Mouse (Mus musculus): ENCODE results near the gene Npepl1.

The Npepl1 gene

DNA sequence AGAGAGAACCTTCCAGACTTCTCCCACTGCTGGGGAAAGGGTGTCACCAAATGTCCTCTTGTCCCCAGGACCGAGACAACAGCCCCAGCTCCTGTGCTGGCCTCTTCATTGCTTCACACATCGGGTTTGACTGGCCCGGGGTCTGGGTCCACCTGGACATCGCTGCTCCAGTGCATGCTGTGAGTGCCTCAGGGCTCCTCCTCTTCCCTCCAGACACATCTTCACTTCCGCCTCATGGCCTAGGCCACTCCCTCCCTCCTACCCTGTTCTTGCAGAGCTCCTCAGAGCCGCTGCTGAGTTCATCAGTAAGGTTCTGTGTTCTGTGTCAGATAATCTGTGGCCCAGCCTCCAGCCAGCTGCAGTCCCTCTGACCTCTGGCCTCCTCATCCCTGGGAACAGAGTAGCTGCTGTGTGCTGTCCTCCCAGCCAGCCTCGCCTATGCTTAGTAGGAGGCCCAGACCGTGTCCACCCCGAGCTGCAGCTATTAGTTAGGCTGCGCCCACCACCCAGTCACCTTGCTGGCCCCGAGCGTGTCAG, 11.3 kb downstream of the Npepl1 start:
- DNase-seq (ENCODE audit: low read depth, low spot score), result no peak
- no peaks in the 10 kb centered on the region for H3K27me3 ChIP-seq (ENCODE audit: control insufficient read depth, insufficient read depth, low read length, poor library complexity, severe bottlenecking)
- peaks cover 9% of the 10 kb centered on the region for H3K36me3 ChIP-seq (ENCODE audit: control insufficient read depth, insufficient read depth, low read length, poor library complexity, severe bottlenecking)

DNA sequence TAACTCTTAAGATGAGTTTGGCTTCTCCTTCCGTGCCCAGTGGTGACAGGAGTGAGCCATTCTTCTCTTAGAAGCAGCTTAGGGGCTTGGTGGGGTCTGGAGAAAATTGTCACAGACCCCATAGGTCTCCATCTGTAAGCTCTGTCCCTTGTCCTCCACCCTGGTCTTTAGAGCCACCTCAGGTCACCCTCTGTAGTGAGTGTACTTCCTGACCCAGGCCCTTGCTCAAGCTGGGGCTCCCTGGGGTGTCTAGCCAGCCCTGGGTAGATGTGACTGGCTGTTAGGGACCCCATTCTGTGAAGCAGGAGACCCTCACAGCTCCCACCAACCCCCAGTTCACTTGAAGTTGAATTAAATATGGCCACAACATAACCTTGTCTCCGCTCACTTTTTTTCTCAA, 12.2 kb downstream of the Npepl1 start:
- Histone ChIP-seq H3K36me3 (ENCODE audit: control insufficient read depth, insufficient read depth, low read length, poor library complexity, severe bottlenecking) (peaks cover 9% of the 10 kb centered on the region), H3K27me3 (ENCODE audit: control insufficient read depth, insufficient read depth, low read length, poor library complexity, severe bottlenecking) (no peaks in the 10 kb centered on the region)
- no peak for DNase-seq (ENCODE audit: low read depth, low spot score)

DNA sequence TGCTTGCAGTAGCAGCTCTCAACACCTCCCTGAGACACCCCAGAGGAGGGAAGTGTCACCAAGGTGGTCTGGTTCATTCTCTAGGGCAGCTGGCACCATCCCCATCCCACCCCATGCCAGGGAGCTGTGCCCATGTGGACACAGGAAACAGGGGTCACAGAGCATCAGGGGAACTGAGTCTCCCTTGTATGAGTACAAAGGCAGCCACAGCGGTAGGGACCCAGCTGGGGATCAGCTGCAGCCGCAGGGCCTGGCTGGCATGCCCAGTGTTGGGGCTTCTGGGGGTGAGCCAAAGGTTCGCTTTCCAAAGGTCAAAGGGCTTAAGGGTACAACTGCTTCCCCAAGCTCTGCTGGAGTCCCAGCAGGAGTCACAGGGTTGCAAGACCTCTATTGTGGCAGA, 13.6 kb downstream of the Npepl1 start:
- no peaks in the 10 kb centered on the region for H3K27me3 ChIP-seq (ENCODE audit: control insufficient read depth, insufficient read depth, low read length, poor library complexity, severe bottlenecking)
- H3K36me3 ChIP-seq (ENCODE audit: control insufficient read depth, insufficient read depth, low read length, poor library complexity, severe bottlenecking), result peaks cover 4% of the 10 kb centered on the region; the same call in 1 of the 2 replicates
- DNase-seq (ENCODE audit: low read depth, low spot score), result no peak

- H3K27me3 ChIP-seq (ENCODE audit: control insufficient read depth, insufficient read depth, low read length, poor library complexity, severe bottlenecking), result no peaks in the 10 kb centered on the region
- no peak for DNase-seq (ENCODE audit: low read depth, low spot score)
Measured at GRCm38 (mm10) chr2:174126522-174127375, 16.6 kb downstream of the Npepl1 start.

DNA sequence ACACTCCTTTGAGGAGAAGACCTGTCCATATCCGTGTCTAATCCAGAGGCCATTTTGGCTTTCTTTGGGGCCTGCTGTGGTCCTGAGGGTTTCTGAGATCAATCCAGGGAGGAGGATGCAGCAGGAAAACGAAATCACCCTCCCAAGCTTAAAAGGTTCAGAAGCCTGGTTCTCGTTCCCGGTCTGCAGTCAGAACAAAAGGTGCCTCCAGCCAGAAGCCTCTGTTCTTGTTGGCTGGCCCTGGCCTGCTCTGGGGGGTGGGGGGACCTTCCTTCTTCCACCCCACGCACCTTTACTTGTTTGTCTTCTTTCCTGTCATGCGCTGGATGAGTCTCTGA, 17.2 kb downstream of the Npepl1 start:
- no peak for DNase-seq (ENCODE audit: low read depth, low spot score)
- H3K36me3 ChIP-seq (ENCODE audit: control insufficient read depth, insufficient read depth, low read length, poor library complexity, severe bottlenecking), result 0 out of 2 replicates have a peak, but pooled peaks cover 3% of the 10 kb centered on the region
- H3K27me3 ChIP-seq (ENCODE audit: control insufficient read depth, insufficient read depth, low read length, poor library complexity, severe bottlenecking), result no peaks in the 10 kb centered on the region

More at GRCm38 (mm10) chr2:174126522-174127375, 16.6 kb downstream of the Npepl1 start:
- H3K36me3 ChIP-seq (ENCODE audit: control insufficient read depth, insufficient read depth, low read length, poor library complexity, severe bottlenecking), result peaks cover 3% of the 10 kb centered on the region; the same call in 1 of the 2 replicates

DNA sequence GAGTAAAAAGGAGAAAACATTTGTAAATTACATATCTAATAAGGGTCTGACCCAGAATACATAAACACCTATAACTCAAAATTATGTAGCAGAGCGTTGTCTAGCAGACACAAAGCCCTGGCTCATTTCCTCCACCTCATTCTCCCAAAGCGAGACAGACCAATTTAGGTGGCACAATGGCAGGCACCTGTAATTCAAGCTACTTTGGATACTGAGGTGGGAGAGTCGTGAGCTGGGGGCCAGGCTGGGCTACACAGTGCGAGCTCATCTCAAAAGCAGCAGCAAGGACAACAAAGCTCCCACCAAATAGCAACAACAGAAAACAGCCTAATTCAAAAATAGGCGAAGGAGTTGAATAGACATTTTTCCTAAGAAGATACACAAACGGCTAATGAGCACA, 18.8 kb downstream of the Npepl1 start:
- Histone ChIP-seq H3K27me3 (ENCODE audit: control insufficient read depth, insufficient read depth, low read length, poor library complexity, severe bottlenecking) (no peaks in the 10 kb centered on the region), H3K36me3 (ENCODE audit: control insufficient read depth, insufficient read depth, low read length, poor library complexity, severe bottlenecking) (no peaks in the 10 kb centered on the region)
- no peak for DNase-seq (ENCODE audit: low read depth, low spot score)

- DNase-seq (ENCODE audit: low read depth, low spot score), result no peak
- H3K27me3 ChIP-seq (ENCODE audit: control insufficient read depth, insufficient read depth, low read length, poor library complexity, severe bottlenecking), result no peaks in the 10 kb centered on the region
- no peaks in the 10 kb centered on the region for H3K36me3 ChIP-seq (ENCODE audit: control insufficient read depth, insufficient read depth, low read length, poor library complexity, severe bottlenecking)
Measured at GRCm38 (mm10) chr2:174130468-174131097, 20.4 kb downstream of the Npepl1 start.

- no peak for DNase-seq (ENCODE audit: low read depth, low spot score)
- H3K36me3 ChIP-seq (ENCODE audit: control insufficient read depth, insufficient read depth, low read length, poor library complexity, severe bottlenecking), result no peaks in the 10 kb centered on the region
- H3K27me3 ChIP-seq (ENCODE audit: control insufficient read depth, insufficient read depth, low read length, poor library complexity, severe bottlenecking), result no peaks in the 10 kb centered on the region
Measured at GRCm38 (mm10) chr2:174132413-174132969, 22.3 kb downstream of the Npepl1 start.

- H3K27me3 ChIP-seq (ENCODE audit: control insufficient read depth, insufficient read depth, low read length, poor library complexity, severe bottlenecking), result no peaks in the 10 kb centered on the region
- no peaks in the 10 kb centered on the region for H3K36me3 ChIP-seq (ENCODE audit: control insufficient read depth, insufficient read depth, low read length, poor library complexity, severe bottlenecking)
- DNase-seq (ENCODE audit: low read depth, low spot score), result no peak
Measured at GRCm38 (mm10) chr2:174159035-174159434, 48.9 kb downstream of the Npepl1 start.

DNA sequence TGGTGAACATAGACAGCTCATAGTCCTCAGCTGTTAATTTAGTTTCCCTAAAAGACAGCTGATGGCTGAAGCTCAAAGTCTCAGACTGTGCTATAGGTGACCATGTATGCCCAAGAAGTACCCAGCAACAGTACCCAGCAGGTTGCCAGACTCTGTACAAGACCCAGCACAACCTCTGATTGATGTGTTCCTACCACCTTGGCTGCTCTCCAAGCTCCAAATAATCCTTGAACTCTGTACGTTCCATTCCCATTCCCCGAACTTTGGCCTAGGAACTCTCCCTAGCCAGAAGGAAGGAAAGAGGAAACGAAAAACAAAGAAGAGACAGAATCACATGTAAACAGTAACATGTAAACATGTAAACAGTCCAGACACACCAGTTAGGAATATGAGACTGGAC, 50.3 kb downstream of the Npepl1 start:
- Histone ChIP-seq H3K36me3 (ENCODE audit: control insufficient read depth, insufficient read depth, low read length, poor library complexity, severe bottlenecking) (no peaks in the 10 kb centered on the region), H3K27me3 (ENCODE audit: control insufficient read depth, insufficient read depth, low read length, poor library complexity, severe bottlenecking) (no peaks in the 10 kb centered on the region)
- DNase-seq (ENCODE audit: low read depth, low spot score), result no peak
